Mouse (Mus musculus) forebrain, embryonic 11.5 days (tissue): ENCODE data around the gene Atg2b. TPM values are rescaled to one million over a fixed set of nuclear protein-coding genes. Genes with fewer than 3 reads are reported as not detected.
A peak's percentile ranks its signal among the peaks of the same experiment; 100 is the strongest.

Source experiments
- ATAC-seq: fragments of 200-750 bp; cut with Nextera tagmentation; replicated peaks from 2 replicates; pipeline ENCODE4 v1.8.0; 2017; ENCODE audit warnings: moderate TSS enrichment; ENCODE audit not compliant: low FRiP score
- DNase-seq: peaks from one replicate; pipeline ENCODE4 v3.0.0-alpha.2; 2017; ENCODE audit warnings: low spot score
- H3K27ac ChIP-seq: fragments of 300-500 bp; sonication (generic); 2 replicates; pipeline ENCODE4 v1.5.1; 2014; ENCODE audit warnings: low read depth, low read length
- H3K27me3 ChIP-seq: fragments of 300-500 bp; sonication (generic); 2 replicates; pipeline ENCODE4 v1.6.1; 2014; ENCODE audit warnings: mild to moderate bottlenecking, low read length, mixed read lengths; ENCODE audit not compliant: control insufficient read depth, insufficient read depth
- H3K36me3 ChIP-seq: fragments of 300-500 bp; sonication (generic); 2 replicates; pipeline ENCODE4 v1.6.1; 2014; ENCODE audit warnings: mild to moderate bottlenecking, low read length, moderate library complexity, mixed read lengths; ENCODE audit not compliant: control insufficient read depth, insufficient read depth
- H3K4me1 ChIP-seq: fragments of 300-500 bp; sonication (generic); replicated peaks from 2 replicates; pipeline ENCODE4 v1.6.1; 2014; ENCODE audit warnings: low read length, mixed read lengths; ENCODE audit not compliant: control insufficient read depth, insufficient read depth
- H3K4me2 ChIP-seq: fragments of 300-500 bp; sonication (generic); 2 replicates; pipeline ENCODE4 v1.6.1; 2014; ENCODE audit warnings: low read depth, mild to moderate bottlenecking, low read length, moderate library complexity, mixed read lengths; ENCODE audit not compliant: severe bottlenecking
- H3K4me3 ChIP-seq: fragments of 300-500 bp; sonication (generic); 2 replicates; pipeline ENCODE4 v1.5.1; 2014; ENCODE audit warnings: low read depth, low read length
- H3K9ac ChIP-seq: fragments of 300-500 bp; sonication (generic); 2 replicates; pipeline ENCODE4 v1.6.1; 2014; ENCODE audit warnings: low read length
- H3K9me3 ChIP-seq: fragments of 300-500 bp; sonication (generic); 2 replicates; pipeline ENCODE4 v1.6.1; 2016; ENCODE audit warnings: low read length, mixed read lengths; ENCODE audit not compliant: control insufficient read depth
- WGBS: fragments of 180-500 bp; shearing (Covaris S2); extraction: QIAGEN DNeasy Blood & Tissue Kit; methylation state at CpG from one replicate; pipeline ENCODE4 v1.1.7; 2014; 5-methylcytosine and 5-hydroxymethylcytosine counted together
- polyA plus RNA-seq: library from polyadenylated mRNA; unstranded; fragments of >200 nt; fragmentation: Nextera tagmentation; extraction: Ambion mirVana; gene quantifications from 2 replicates; pipeline ENCODE4 v1.2.1, GENCODE M21; 2014

Atg2b gene
- polyA plus RNA-seq, 1 experiment from 2014 or later, result 18.2 TPM

- 88% methylated on average over 10 of the region's 10 CpGs for WGBS
- no peaks in the 10 kb centered on the region for H3K27me3 ChIP-seq
- no peaks in the 10 kb centered on the region for H3K9me3 ChIP-seq
- H3K36me3 ChIP-seq, result no peaks in the 10 kb centered on the region
- DNase-seq (no peak), ATAC-seq (no peak)
- H3K9ac ChIP-seq, result no peak overlapping the region
- H3K4me3 ChIP-seq, result no peak overlapping the region
- no peak overlapping the region for H3K4me2 ChIP-seq
- no peak overlapping the region for H3K27ac ChIP-seq
- H3K4me1 ChIP-seq, result peaks cover 2% of the 10 kb centered on the region; the same call in 1 of the 2 replicates
These were observed 86.5 kb downstream of the Atg2b start for GRCm38 (mm10) chr12:105598503-105598902.

- peaks cover 2% of the 10 kb centered on the region; the same call in 1 of the 2 replicates for H3K4me1 ChIP-seq
- DNase-seq, result no peak
- no peak overlapping the region for H3K27ac ChIP-seq
- no peak overlapping the region for H3K4me2 ChIP-seq
- H3K27me3 ChIP-seq, result no peaks in the 10 kb centered on the region
- H3K9me3 ChIP-seq, result no peaks in the 10 kb centered on the region
- H3K36me3 ChIP-seq, result no peaks in the 10 kb centered on the region
- no peak overlapping the region for H3K4me3 ChIP-seq
- ATAC-seq, result no peak
- no peak overlapping the region for H3K9ac ChIP-seq
- 88% methylated on average over 8 of the region's 8 CpGs for WGBS
These were observed 87.9 kb downstream of the Atg2b start for GRCm38 (mm10) chr12:105597135-105597534.

DNA sequence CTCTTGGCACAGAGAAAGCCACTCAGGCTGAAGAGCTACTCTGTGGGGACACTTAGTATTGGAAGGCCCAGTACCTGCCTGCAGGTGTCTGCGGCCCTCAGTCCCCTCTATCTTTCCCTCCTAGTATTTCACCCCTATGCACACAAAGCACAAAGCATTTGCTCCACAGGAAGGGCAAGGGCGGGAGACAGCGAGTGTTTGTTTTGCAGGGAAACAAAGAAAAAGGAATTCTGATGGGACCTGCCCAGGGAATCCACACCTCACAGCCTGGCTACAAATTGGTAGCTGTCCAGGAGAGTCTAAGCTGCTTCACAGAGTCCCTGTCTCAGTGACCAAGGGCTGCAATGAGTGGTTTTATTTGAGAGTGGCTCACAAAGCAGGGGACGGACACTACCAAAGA lies 91.5 kb downstream of the Atg2b start:
- Histone ChIP-seq H3K27ac (no peak overlapping the region), H3K4me2 (no peak overlapping the region), H3K9ac (no peak overlapping the region), H3K4me3 (no peak overlapping the region), H3K36me3 (no peaks in the 10 kb centered on the region), H3K9me3 (no peaks in the 10 kb centered on the region), H3K27me3 (no peaks in the 10 kb centered on the region), H3K4me1 (no peaks in the 10 kb centered on the region)
- DNase-seq, result no peak
- WGBS, result 63% methylated on average over 4 of the region's 4 CpGs
- no peak for ATAC-seq

DNA sequence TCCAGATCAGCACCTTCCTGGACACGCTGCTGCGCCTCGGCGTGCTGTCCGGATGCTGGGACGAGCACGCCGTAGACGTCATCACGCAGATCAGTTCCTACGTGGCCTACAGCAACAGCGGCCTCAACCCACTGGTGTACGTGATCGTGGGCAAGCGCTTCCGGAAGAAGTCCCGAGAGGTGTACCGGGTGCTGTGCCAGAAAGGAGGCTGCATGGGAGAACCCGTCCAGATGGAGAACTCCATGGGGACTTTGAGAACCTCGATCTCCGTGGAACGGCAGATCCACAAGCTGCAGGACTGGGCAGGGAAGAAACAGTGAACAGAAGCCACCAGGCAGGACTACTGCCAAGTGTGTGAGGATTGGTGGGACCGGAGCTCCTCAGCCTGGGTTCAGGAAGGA lies 92.7 kb downstream of the Atg2b start:
- DNase-seq (no peak), ATAC-seq (no peak)
- H3K4me2 ChIP-seq, result no peak overlapping the region
- no peaks in the 10 kb centered on the region for H3K4me1 ChIP-seq
- H3K36me3 ChIP-seq, result no peaks in the 10 kb centered on the region
- no peak overlapping the region for H3K4me3 ChIP-seq
- H3K9me3 ChIP-seq, result no peaks in the 10 kb centered on the region
- no peak overlapping the region for H3K9ac ChIP-seq
- no peak overlapping the region for H3K27ac ChIP-seq
- WGBS, result 96% methylated on average over 23 of the region's 23 CpGs
- H3K27me3 ChIP-seq, result no peaks in the 10 kb centered on the region

- no peak overlapping the region for H3K4me3 ChIP-seq
- ATAC-seq, result no peak
- WGBS, result 90% methylated on average over 7 of the region's 7 CpGs
- H3K9ac ChIP-seq, result no peak overlapping the region
- no peak overlapping the region for H3K4me2 ChIP-seq
- no peak overlapping the region for H3K27ac ChIP-seq
- no peaks in the 10 kb centered on the region for H3K36me3 ChIP-seq
- no peaks in the 10 kb centered on the region for H3K4me1 ChIP-seq
- DNase-seq, result no peak
- no peaks in the 10 kb centered on the region for H3K9me3 ChIP-seq
- no peaks in the 10 kb centered on the region for H3K27me3 ChIP-seq
These were observed 94.2 kb downstream of the Atg2b start for GRCm38 (mm10) chr12:105590786-105591185.

DNA sequence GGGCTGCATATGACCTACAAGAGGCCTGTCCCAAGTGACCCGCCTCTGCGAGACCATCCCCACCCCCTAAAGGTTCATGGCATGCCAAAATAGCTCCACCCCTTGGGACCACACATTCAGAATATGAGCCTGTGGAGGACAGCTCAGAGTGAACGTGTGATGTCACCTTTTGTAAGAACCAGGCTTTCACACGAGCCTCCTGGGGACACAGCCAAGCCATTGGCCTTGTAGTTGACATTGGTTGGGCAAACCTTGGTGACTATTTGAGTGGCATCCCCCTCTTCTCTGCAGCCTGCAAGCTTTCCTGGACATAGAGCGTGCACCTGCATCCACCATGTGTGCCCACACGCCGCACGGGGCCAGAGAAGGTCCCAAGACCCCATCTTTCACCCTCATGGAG lies 97.5 kb downstream of the Atg2b start:
- 86% methylated on average over 8 of the region's 8 CpGs for WGBS
- Histone ChIP-seq H3K4me1 (no peaks in the 10 kb centered on the region), H3K4me2 (no peak overlapping the region), H3K27ac (no peak overlapping the region), H3K4me3 (no peak overlapping the region), H3K36me3 (no peaks in the 10 kb centered on the region), H3K27me3 (no peaks in the 10 kb centered on the region), H3K9me3 (no peaks in the 10 kb centered on the region), H3K9ac (no peak overlapping the region)
- ATAC-seq (no peak), DNase-seq (no peak)

- Histone ChIP-seq H3K4me3 (no peak overlapping the region), H3K9me3 (no peaks in the 10 kb centered on the region), H3K27me3 (no peaks in the 10 kb centered on the region), H3K36me3 (no peaks in the 10 kb centered on the region), H3K9ac (no peak overlapping the region), H3K4me2 (no peak overlapping the region), H3K4me1 (no peaks in the 10 kb centered on the region), H3K27ac (no peak overlapping the region)
- DNase-seq, result peak; percentile 86
- 17% methylated on average over 12 of the region's 12 CpGs for WGBS
- 0 out of 2 replicates have a peak, but pooled peaks have one; percentile 39 for ATAC-seq
These were observed 100.2 kb downstream of the Atg2b start for GRCm38 (mm10) chr12:105584851-105585250.

GRCm38 (mm10) chr12:105583484-105583883 lies 101.5 kb downstream of the Atg2b start:
- Histone ChIP-seq H3K27me3 (no peaks in the 10 kb centered on the region), H3K27ac (no peak overlapping the region), H3K9me3 (no peaks in the 10 kb centered on the region), H3K4me2 (no peak overlapping the region), H3K36me3 (no peaks in the 10 kb centered on the region), H3K4me3 (no peak overlapping the region), H3K4me1 (no peaks in the 10 kb centered on the region), H3K9ac (no peak overlapping the region)
- 13% methylated on average over 2 of the region's 2 CpGs for WGBS
- DNase-seq (peak; percentile 72), ATAC-seq (peak; percentile 71)

- DNase-seq (no peak), ATAC-seq (no peak)
- WGBS, result 56% methylated on average over 9 of the region's 9 CpGs
- H3K36me3 ChIP-seq, result no peaks in the 10 kb centered on the region
- H3K9me3 ChIP-seq, result no peaks in the 10 kb centered on the region
- no peaks in the 10 kb centered on the region for H3K27me3 ChIP-seq
- H3K4me2 ChIP-seq, result no peak overlapping the region
- no peaks in the 10 kb centered on the region for H3K4me1 ChIP-seq
- H3K27ac ChIP-seq, result no peak overlapping the region
- H3K4me3 ChIP-seq, result no peak overlapping the region
- H3K9ac ChIP-seq, result no peak overlapping the region
These were observed 102.5 kb downstream of the Atg2b start for GRCm38 (mm10) chr12:105582486-105582885.
